25 mouse cellular contexts compared by ENCODE assay signal in the genomic region with DNA sequence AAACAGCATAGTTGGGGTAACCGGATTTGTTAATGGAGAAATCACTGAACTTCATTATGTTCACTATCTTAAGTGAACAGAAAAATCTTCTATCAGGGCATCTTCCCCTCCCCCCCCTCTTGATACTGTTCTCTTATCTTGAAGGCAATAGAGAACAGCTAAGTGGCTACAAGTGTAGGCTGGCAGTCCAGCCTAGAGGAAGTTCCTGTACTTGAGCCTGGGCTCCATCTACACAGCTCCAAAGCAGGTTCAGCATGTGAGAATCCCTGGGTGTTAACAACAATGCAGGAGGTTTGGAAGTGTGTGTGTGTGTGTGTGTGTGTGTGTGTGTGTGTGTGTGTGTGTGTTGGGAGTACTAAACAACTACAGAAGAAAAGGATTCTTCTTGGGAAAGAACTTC.
DNase-seq lines count a peak whose midpoint lies in the region; ATAC-seq lines count a peak whose summit lies in the region.
"Had no signal": no experiment of that assay in that cellular context is flagged by ENCODE, and none has a peak within 500 bp of the region (broad histone marks: within the 10 kb centered on the region; RNA-seq: fewer than 3 reads in every experiment).

No protein-coding gene starts in this region.

- H3K9ac ChIP-seq in lung, embryonic 16.5 days (ENCODE audit: low read length) = no peak overlapping the region
- no peak overlapping the region for H3K9ac ChIP-seq in heart, embryonic 12.5 days
- H3K9ac ChIP-seq in midbrain, embryonic 14.5 days (replicated peaks; ENCODE audit: low read length) = no peak overlapping the region
- H3K9ac ChIP-seq: forebrain, embryonic 13.5 days; heart, embryonic 13.5 days; hindbrain, embryonic 12.5 days; hindbrain, embryonic 15.5 days had no signal

- H3K36me3 ChIP-seq in lung, embryonic 16.5 days (ENCODE audit: control insufficient read depth, insufficient read depth, low read length) = no peaks in the 10 kb centered on the region
- H3K36me3 ChIP-seq in heart, embryonic 12.5 days = peaks cover 12% of the 10 kb centered on the region; the same call in 1 of the 2 replicates
- H3K36me3 ChIP-seq in midbrain, embryonic 14.5 days (ENCODE audit: control insufficient read depth, insufficient read depth, low read length) = no peaks in the 10 kb centered on the region
- H3K36me3 ChIP-seq: G1E; hindbrain, embryonic 15.5 days had no signal

- H3K4me1 ChIP-seq in lung, embryonic 16.5 days (replicated peaks; ENCODE audit: control insufficient read depth, insufficient read depth, low read length) = no peaks in the 10 kb centered on the region; the same call in 1 of the 2 replicates
- H3K4me1 ChIP-seq in heart, embryonic 12.5 days (replicated peaks) = peaks cover 28% of the 10 kb centered on the region
- no peaks in the 10 kb centered on the region for H3K4me1 ChIP-seq in midbrain, embryonic 14.5 days (ENCODE audit: control insufficient read depth, insufficient read depth, low read length)
- H3K4me1 ChIP-seq: hindbrain, embryonic 12.5 days had no signal

- H3K27me3 ChIP-seq in lung, embryonic 16.5 days (ENCODE audit: control insufficient read depth, insufficient read depth, low read depth, low read length) = no peaks in the 10 kb centered on the region
- no peaks in the 10 kb centered on the region for H3K27me3 ChIP-seq in heart, embryonic 12.5 days (replicated peaks)
- H3K27me3 ChIP-seq in midbrain, embryonic 14.5 days (ENCODE audit: control insufficient read depth, insufficient read depth, low read length) = no peaks in the 10 kb centered on the region
- H3K27me3 ChIP-seq: CH12.LX; forebrain, embryonic 13.5 days; heart, embryonic 13.5 days; hindbrain, embryonic 12.5 days; hindbrain, embryonic 15.5 days; Patski had no signal

- H3K4me3 ChIP-seq in lung, embryonic 16.5 days (ENCODE audit: low read length) = no peak overlapping the region
- no peak overlapping the region for H3K4me3 ChIP-seq in heart, embryonic 12.5 days
- no peak overlapping the region for H3K4me3 ChIP-seq in midbrain, embryonic 14.5 days (replicated peaks; ENCODE audit: low read depth, low read length)
- H3K4me3 ChIP-seq: forebrain, embryonic 10.5 days; forebrain, embryonic 13.5 days; heart, embryonic 13.5 days; hindbrain, embryonic 12.5 days; hindbrain, embryonic 15.5 days had no signal

- 58% methylated on average over 1 of the region's 1 CpGs for WGBS in lung, embryonic 16.5 days
- 65% methylated on average over 1 of the region's 1 CpGs for WGBS in heart, embryonic 12.5 days
- 100% methylated on average over 1 of the region's 1 CpGs for WGBS in midbrain, embryonic 14.5 days

- no peak overlapping the region for H3K27ac ChIP-seq in lung, embryonic 16.5 days (ENCODE audit: low read length)
- H3K27ac ChIP-seq in heart, embryonic 12.5 days (ENCODE audit: poor library complexity, severe bottlenecking) = no peak overlapping the region
- no peak overlapping the region for H3K27ac ChIP-seq in midbrain, embryonic 14.5 days (replicated peaks; ENCODE audit: low read depth, low read length)
- H3K27ac ChIP-seq: forebrain, embryonic 10.5 days; forebrain, embryonic 13.5 days; heart, embryonic 13.5 days; hindbrain, embryonic 12.5 days; hindbrain, embryonic 15.5 days had no signal

- H3K4me2 ChIP-seq in lung, embryonic 16.5 days (ENCODE audit: low read depth, low read length) = no peak overlapping the region
- no peak overlapping the region for H3K4me2 ChIP-seq in heart, embryonic 12.5 days
- H3K4me2 ChIP-seq in midbrain, embryonic 14.5 days (ENCODE audit: low read length) = no peak overlapping the region
- H3K4me2 ChIP-seq: forebrain, embryonic 13.5 days; heart, embryonic 13.5 days; hindbrain, embryonic 12.5 days; hindbrain, embryonic 15.5 days had no signal

- ATAC-seq in lung, embryonic 16.5 days (ENCODE audit: low read depth) = peak; percentile 64
- peak; percentile 60 for ATAC-seq in megakaryocyte, adult 5-6 weeks (ENCODE audit: poor library complexity, severe bottlenecking)
- ATAC-seq in heart, embryonic 12.5 days (ENCODE audit: insufficient number of reproducible peaks, low FRiP score) = no peak
- no peak for ATAC-seq in midbrain, embryonic 14.5 days (ENCODE audit: low FRiP score, low TSS enrichment)
- ATAC-seq: forebrain, embryonic 13.5 days; forebrain, embryonic 16.5 days; Patski had no signal

- H3K9me3 ChIP-seq in lung, embryonic 16.5 days (ENCODE audit: control insufficient read depth, low read length) = no peaks in the 10 kb centered on the region
- no peaks in the 10 kb centered on the region for H3K9me3 ChIP-seq in heart, embryonic 12.5 days (replicated peaks)
- H3K9me3 ChIP-seq in midbrain, embryonic 14.5 days (ENCODE audit: control insufficient read depth, low read length) = no peaks in the 10 kb centered on the region
- H3K9me3 ChIP-seq: forebrain, embryonic 10.5 days; forebrain, embryonic 13.5 days; heart, embryonic 13.5 days; hindbrain, embryonic 12.5 days; hindbrain, embryonic 15.5 days had no signal

- no peak for DNase-seq in lung, postnatal 4 days
- peak; percentile 24 for DNase-seq in lung, postnatal 36 days
- no peak for DNase-seq in lung, postnatal 14 days
- DNase-seq in midbrain, embryonic 14.5 days = no peak
- DNase-seq: adrenal gland, postnatal 10 days; adrenal gland, postnatal 36 days; cerebellum, adult 18-20 months; cerebellum, adult 9-10 months; cerebellum, postnatal 14 days; gastrocnemius, postnatal 10 days; heart, adult 18-20 months; heart, postnatal 14 days; heart, postnatal 4 days had no signal

Comparison
In these comparisons a context has a peak if more than half of its experiments do, and no peak if none do; other contexts are left out.
1. ATAC-seq: peak in lung, embryonic 16.5 days (single experiment) and megakaryocyte, adult 5-6 weeks (single experiment); none in heart, embryonic 12.5 days (single experiment) and midbrain, embryonic 14.5 days (single experiment).